Mouse (Mus musculus): ENCODE measurements around the gene Fgd1. TPM values are rescaled to one million over a fixed set of nuclear protein-coding genes. Genes with fewer than 3 reads are reported as not detected.
A peak's percentile ranks its signal among the peaks of the same experiment; 100 is the strongest.

The Fgd1 gene
- total and polyA plus RNA-seq, 3 experiments, result not detected

DNA sequence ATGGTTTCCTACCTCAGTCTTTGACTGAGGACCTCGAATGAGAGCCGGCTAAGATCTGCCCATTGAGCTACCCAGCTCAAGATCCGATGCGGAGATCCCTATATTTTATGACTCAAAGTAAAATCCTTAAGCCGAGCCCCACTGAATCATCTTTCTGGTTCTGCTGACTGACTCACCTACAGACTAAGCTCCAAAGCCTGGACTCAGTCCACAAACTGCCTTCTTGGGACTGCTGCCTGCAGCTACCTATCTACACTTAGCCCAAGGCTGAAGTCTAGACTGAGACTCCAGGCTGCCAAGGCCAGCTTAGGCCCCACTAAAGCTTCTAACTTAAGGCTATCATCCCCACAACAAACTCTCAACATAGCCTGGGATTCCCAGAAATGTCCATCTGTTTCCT lies 30.1 kb downstream of the Fgd1 start:
- no peak for TF ChIP-seq TAL1 (conservative IDR thresholded peaks at IDR 0.05; ENCODE audit: low read depth, low read length)
- no peak for TF ChIP-seq POLR2AphosphoS5 (IDR thresholded peaks at IDR 0.05; ENCODE audit: insufficient replicate concordance, low read depth, low read length)
- TF ChIP-seq GATA1 (IDR thresholded peaks at IDR 0.05; ENCODE audit: borderline replicate concordance, low read length), result no peak
- no peak for TF ChIP-seq GATA2 (IDR thresholded peaks at IDR 0.05; ENCODE audit: borderline replicate concordance, low read depth, low read length)
- TF ChIP-seq CTCF (IDR thresholded peaks at IDR 0.05; ENCODE audit: low read depth, low read length), result no peak
- Histone ChIP-seq H3K36me3 (replicated peaks) (peaks cover 17% of the 10 kb centered on the region), H3K9me3 (replicated peaks) (no peaks in the 10 kb centered on the region), H3K4me1 (ENCODE audit: insufficient read depth, low read depth, low read length) (no peaks in the 10 kb centered on the region), H3K4me3 (ENCODE audit: low read depth, low read length) (no peak overlapping the region), H3K27me3 (ENCODE audit: insufficient read depth, low read length) (no peaks in the 10 kb centered on the region)
- ATAC-seq (ENCODE audit: extremely low read depth, insufficient number of reproducible peaks, low FRiP score, poor library complexity, severe bottlenecking), result no peak
- DNase-seq (ENCODE audit: low spot score), result no peak

DNA sequence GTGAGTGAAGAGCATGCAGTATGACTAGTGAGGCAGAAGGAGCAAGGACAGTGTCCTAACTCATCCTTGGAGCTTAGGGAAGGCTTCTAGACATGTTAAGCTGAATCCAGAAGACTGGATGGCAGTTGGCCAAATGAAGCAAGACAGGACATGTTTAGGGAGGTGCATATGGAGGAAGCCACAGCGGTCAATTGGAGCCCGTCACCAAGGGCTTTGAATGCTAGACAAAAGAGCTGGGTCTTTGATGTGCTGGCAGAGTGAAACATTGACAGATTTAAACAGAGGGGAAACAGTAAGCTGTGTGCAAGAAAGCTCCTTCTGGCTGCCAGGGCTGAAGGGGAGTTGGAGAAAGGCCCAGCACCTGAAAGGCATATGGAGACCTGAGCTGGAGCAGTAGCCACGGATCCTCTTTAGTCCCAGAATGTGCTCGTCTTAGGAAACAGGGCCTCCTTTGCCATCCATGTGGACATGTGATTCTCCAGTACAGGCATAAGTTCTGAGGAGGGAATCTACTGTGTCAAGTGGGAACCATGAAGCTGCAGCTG lies 31.1 kb downstream of the Fgd1 start:
- ATAC-seq (ENCODE audit: extremely low read depth, insufficient number of reproducible peaks, low FRiP score, poor library complexity, severe bottlenecking) (no peak), DNase-seq (ENCODE audit: low spot score) (no peak)
- Histone ChIP-seq H3K4me1 (ENCODE audit: insufficient read depth, low read depth, low read length) (no peaks in the 10 kb centered on the region), H3K27me3 (ENCODE audit: insufficient read depth, low read length) (no peaks in the 10 kb centered on the region), H3K4me3 (ENCODE audit: low read depth, low read length) (no peak overlapping the region), H3K9me3 (replicated peaks) (no peaks in the 10 kb centered on the region), H3K36me3 (replicated peaks) (peaks cover 19% of the 10 kb centered on the region)
- TF ChIP-seq TAL1 (conservative IDR thresholded peaks at IDR 0.05; ENCODE audit: low read depth, low read length), result no peak
- TF ChIP-seq POLR2AphosphoS5 (IDR thresholded peaks at IDR 0.05; ENCODE audit: insufficient replicate concordance, low read depth, low read length), result no peak
- no peak for TF ChIP-seq GATA1 (IDR thresholded peaks at IDR 0.05; ENCODE audit: borderline replicate concordance, low read length)
- no peak for TF ChIP-seq CTCF (IDR thresholded peaks at IDR 0.05; ENCODE audit: low read depth, low read length)
- no peak for TF ChIP-seq GATA2 (IDR thresholded peaks at IDR 0.05; ENCODE audit: borderline replicate concordance, low read depth, low read length)

DNA sequence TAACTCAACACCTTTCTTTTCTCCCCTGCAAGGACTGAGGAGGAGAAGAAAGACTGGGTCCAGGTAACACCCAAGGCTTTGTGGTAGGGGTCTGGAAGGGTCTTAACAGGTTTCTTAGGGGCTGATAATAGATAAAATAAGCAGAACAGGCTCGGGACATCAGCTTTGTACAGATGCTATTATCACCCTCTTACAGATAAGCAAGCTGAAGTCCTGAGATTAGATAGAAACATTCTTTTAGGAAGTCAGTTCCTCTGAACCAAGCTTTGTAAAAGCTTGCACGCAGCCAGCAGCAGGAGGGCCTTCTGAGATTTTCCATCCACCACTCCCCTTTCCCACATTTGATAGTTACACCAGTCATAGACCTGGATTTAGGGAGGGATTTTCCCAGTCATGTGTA lies 39.6 kb downstream of the Fgd1 start:
- Histone ChIP-seq H3K9me3 (replicated peaks) (no peaks in the 10 kb centered on the region), H3K4me1 (ENCODE audit: insufficient read depth, low read depth, low read length) (no peaks in the 10 kb centered on the region; the same call in 1 of the 2 replicates), H3K4me3 (ENCODE audit: low read depth, low read length) (no peak overlapping the region), H3K36me3 (replicated peaks) (peaks cover 65% of the 10 kb centered on the region), H3K27me3 (ENCODE audit: insufficient read depth, low read length) (no peaks in the 10 kb centered on the region)
- no peak for DNase-seq (ENCODE audit: low spot score)
- TF ChIP-seq GATA2 (IDR thresholded peaks at IDR 0.05; ENCODE audit: borderline replicate concordance, low read depth, low read length) (no peak), POLR2AphosphoS5 (IDR thresholded peaks at IDR 0.05; ENCODE audit: insufficient replicate concordance, low read depth, low read length) (no peak), CTCF (IDR thresholded peaks at IDR 0.05; ENCODE audit: low read depth, low read length) (no peak), GATA1 (IDR thresholded peaks at IDR 0.05; ENCODE audit: borderline replicate concordance, low read length) (no peak), TAL1 (conservative IDR thresholded peaks at IDR 0.05; ENCODE audit: low read depth, low read length) (no peak)
- no peak for ATAC-seq (ENCODE audit: extremely low read depth, insufficient number of reproducible peaks, low FRiP score, poor library complexity, severe bottlenecking)

DNA sequence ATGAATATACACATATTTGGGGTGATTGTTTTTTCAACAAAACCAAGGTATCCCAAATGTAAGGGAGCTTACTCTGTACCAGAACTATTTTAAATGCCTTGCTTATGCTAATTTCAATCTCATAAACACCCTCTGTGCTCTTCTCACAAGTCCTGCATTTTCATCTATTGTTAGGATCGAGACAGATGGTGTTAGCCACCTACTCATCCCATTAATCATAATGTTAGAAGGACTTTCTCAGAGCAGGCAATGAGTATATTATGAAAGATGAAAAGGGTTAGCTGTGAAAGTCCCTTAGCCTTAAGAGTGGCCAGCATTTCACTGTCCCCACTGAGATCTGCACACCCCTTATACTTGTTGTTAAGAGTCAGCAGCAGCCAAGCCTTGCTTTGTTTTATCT lies 41.5 kb downstream of the Fgd1 start:
- H3K36me3 ChIP-seq (replicated peaks), result peaks cover 76% of the 10 kb centered on the region
- TF ChIP-seq CTCF (IDR thresholded peaks at IDR 0.05; ENCODE audit: low read depth, low read length), result no peak
- no peak for TF ChIP-seq POLR2AphosphoS5 (IDR thresholded peaks at IDR 0.05; ENCODE audit: insufficient replicate concordance, low read depth, low read length)
- no peak for TF ChIP-seq TAL1 (conservative IDR thresholded peaks at IDR 0.05; ENCODE audit: low read depth, low read length)
- TF ChIP-seq GATA1 (IDR thresholded peaks at IDR 0.05; ENCODE audit: borderline replicate concordance, low read length), result no peak
- no peak for TF ChIP-seq GATA2 (IDR thresholded peaks at IDR 0.05; ENCODE audit: borderline replicate concordance, low read depth, low read length)
- no peak overlapping the region for H3K4me3 ChIP-seq (ENCODE audit: low read depth, low read length)
- DNase-seq (ENCODE audit: low spot score) (no peak), ATAC-seq (ENCODE audit: extremely low read depth, insufficient number of reproducible peaks, low FRiP score, poor library complexity, severe bottlenecking) (no peak)
- no peaks in the 10 kb centered on the region for H3K27me3 ChIP-seq (ENCODE audit: insufficient read depth, low read length)
- H3K4me1 ChIP-seq (ENCODE audit: insufficient read depth, low read depth, low read length), result no peaks in the 10 kb centered on the region; the same call in 1 of the 2 replicates
- no peaks in the 10 kb centered on the region for H3K9me3 ChIP-seq (replicated peaks)

DNA sequence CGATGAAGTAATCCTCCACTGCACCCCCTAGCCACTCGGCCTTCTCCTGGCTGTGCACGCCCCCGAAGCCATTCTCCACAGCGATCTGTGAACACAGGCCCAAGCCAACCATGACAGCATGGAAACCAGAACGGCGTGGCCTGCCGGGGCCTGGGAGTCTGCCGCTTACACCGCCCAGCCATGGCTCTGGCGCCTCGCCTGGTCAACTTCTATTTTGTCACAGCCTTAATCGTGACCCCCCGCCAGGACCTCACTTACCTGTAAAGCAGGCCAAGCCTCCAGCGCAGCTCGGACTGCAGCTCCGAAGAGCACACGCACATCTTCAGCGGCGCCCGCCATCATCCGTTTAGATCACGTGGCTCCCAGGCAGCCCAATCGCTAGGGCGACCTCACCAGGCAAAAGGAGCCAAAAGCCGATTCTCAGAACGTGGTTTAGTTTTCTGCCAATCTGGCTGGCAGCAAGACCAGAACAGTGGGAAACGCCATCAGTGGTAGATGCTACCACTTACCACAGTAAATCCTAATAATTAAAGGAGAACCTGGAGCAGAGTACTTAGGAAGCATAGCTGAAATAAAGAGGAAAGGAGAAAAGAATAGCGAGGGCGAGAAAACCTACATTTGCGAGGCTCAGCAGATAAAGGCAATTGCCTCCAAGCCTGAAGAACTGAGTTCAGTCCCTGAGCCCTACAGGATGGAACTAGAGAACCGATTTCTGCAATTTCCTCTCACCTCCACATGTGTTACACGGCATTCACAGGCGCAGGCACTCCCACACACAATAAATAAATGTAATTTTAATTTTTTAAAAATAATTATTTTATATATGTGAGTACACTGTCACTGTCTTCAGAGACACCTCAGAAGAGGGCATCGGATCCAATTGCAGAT lies 50.5 kb downstream of the Fgd1 start, which contains the start of gene Tsr2:
Gene Tsr2, minus strand, starts transcription at position 373 of the 888 bp plus-strand sequence.
- DNase-seq (ENCODE audit: low spot score), result peak; percentile 66
- ATAC-seq (ENCODE audit: extremely low read depth, insufficient number of reproducible peaks, low FRiP score, poor library complexity, severe bottlenecking), result peak; percentile 82
- H3K27me3 ChIP-seq (ENCODE audit: insufficient read depth, low read length), result no peaks in the 10 kb centered on the region
- H3K9me3 ChIP-seq (replicated peaks), result no peaks in the 10 kb centered on the region
- TF ChIP-seq CTCF (IDR thresholded peaks at IDR 0.05; ENCODE audit: low read depth, low read length) (no peak), POLR2AphosphoS5 (IDR thresholded peaks at IDR 0.05; ENCODE audit: insufficient replicate concordance, low read depth, low read length) (no peak), GATA1 (IDR thresholded peaks at IDR 0.05; ENCODE audit: borderline replicate concordance, low read length) (no peak), TAL1 (conservative IDR thresholded peaks at IDR 0.05; ENCODE audit: low read depth, low read length) (no peak), GATA2 (IDR thresholded peaks at IDR 0.05; ENCODE audit: borderline replicate concordance, low read depth, low read length) (no peak)
- peaks cover 7% of the 10 kb centered on the region; the same call in 1 of the 2 replicates for H3K4me1 ChIP-seq (ENCODE audit: insufficient read depth, low read depth, low read length)
- peaks cover 13% of the 10 kb centered on the region for H3K36me3 ChIP-seq (replicated peaks)
- H3K4me3 ChIP-seq (ENCODE audit: low read depth, low read length), result peak within 1 kb of the TSS; percentile 81
